Mouse (Mus musculus) liver, embryonic 14.5 days (tissue): Measurements from ENCODE around the gene Ttc6.

Experiments used
- CTCF ChIP-seq: IDR thresholded peaks from 2 replicates; pipeline ENCODE4 v1.5.1; 2016; ENCODE audit warnings: antibody characterized with exemption, low read depth, control low read depth
- EP300 ChIP-seq: IDR thresholded peaks from 2 replicates; pipeline ENCODE4 v1.6.1; 2016; ENCODE audit warnings: antibody characterized with exemption, low read depth

GRCm38 (mm10) chr12:57776290-57776997, 212.5 kb downstream of the Ttc6 start:
- no peak for TF ChIP-seq CTCF
- no peak for TF ChIP-seq EP300
